Mouse (Mus musculus): Measurements from ENCODE around the gene Spag8.
A peak's percentile ranks its signal among the peaks of the same experiment; 100 is the strongest.

Gene Spag8

GRCm38 (mm10) chr4:43652726-43653125 lies 668 bp downstream of the Spag8 start:
- DNase-seq (ENCODE audit: low spot score in 2 of 2), result no peak

- no peak for DNase-seq (ENCODE audit: low spot score in 2 of 2)
Observed at GRCm38 (mm10) chr4:43649783-43650182, 3.6 kb downstream of the Spag8 start.

GRCm38 (mm10) chr4:43640491-43640890 lies 12.9 kb downstream of the Spag8 start:
- no peak for DNase-seq (ENCODE audit: low spot score in 2 of 2)

GRCm38 (mm10) chr4:43640076-43640475 lies 13.3 kb downstream of the Spag8 start:
- no peak for DNase-seq (ENCODE audit: low spot score in 2 of 2)

DNA sequence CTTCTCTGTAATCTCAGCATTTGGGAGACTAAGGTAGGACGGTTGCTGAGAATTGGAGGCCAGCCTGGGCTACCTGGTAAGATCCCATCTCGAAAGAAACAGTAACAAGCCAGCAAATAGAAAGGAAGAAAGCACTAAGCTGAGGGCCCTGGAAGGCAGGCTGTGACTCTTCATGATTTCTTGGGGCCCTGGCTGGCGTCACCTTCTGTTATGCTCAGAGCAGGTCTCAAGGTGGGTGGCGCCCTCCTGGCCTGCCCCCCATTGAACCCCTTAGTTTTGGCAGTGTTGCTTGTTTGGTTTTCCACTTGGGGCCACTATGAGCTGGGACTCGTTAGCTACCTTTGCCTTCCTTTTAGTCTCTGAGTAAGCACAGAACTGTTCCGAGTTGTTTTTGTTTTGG lies 16.6 kb downstream of the Spag8 start:
- no peak for DNase-seq (ENCODE audit: low spot score in 2 of 2)

GRCm38 (mm10) chr4:43634621-43635374 lies 18.6 kb downstream of the Spag8 start:
- DNase-seq (ENCODE audit: low spot score in 2 of 2), result no peak

DNA sequence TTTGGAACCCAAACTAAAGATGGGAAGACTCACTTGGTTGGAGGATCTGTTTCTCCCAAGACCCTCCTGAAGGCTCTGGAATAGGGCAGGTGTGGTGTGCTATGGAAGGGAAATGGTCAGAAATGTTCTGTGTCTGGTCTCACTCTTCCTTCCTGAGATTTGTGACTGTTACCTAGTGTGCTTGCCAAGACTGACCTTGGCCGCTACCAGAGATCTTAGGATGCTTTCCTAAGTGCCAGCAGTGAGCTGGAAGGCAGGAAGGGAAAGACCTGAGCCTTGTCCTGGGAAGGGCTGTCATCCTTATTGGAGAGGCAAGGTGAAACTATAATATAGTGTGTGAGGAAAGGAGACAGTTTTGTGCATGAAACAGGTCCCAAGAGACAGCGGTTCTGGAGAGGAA lies 19.7 kb downstream of the Spag8 start:
- DNase-seq (ENCODE audit: low spot score in 2 of 2), result no peak

DNA sequence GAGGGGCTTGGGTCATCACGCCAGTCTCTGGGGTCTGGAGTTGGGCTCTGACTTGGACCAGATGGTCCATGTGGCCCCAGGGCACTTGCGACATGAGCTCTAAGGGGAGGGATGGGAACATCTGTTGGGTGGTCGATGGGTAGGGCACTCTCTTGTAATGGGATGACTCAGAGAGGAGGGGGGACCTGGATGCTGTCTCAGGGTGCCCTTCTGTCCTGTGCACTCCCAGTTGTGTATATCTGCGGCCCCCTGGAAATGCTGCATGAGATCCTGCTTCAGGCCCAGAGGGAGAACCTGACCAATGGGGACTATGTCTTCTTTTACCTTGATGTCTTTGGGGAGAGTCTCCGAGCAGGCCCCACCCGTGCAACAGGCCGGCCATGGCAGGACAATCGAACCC lies 20.1 kb downstream of the Spag8 start:
- DNase-seq (ENCODE audit: low spot score in 2 of 2), result no peak

- no peak for DNase-seq (ENCODE audit: low spot score in 2 of 2)
Observed at GRCm38 (mm10) chr4:43631956-43632920, 21.2 kb downstream of the Spag8 start.

- DNase-seq (ENCODE audit: low spot score in 2 of 2), result peak in 1 of 2 experiments; percentile 41
Observed at GRCm38 (mm10) chr4:43631046-43631955, 22.1 kb downstream of the Spag8 start, which contains the start of gene Npr2. TSS of gene Npr2 (plus strand) at chr4:43631935.

DNA sequence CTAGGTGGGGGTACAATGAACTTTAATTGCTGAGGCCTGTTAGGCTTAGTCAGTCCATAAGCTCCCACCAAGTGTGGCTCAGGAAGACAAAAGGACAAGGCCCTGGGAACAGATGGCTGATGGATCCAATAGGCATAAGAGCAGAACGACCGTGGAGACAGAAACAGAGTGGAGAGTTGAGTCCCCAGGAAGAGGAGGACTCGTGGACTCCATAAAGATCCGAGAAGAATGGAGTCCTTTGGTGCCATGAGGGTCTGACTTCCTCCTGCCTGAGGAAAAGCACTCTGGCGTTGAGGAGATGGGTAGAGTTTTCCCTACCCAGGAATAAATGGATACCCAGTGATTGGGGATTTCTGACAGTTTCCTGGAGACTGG lies 22.7 kb downstream of the Spag8 start:
- no peak for DNase-seq (ENCODE audit: low spot score in 2 of 2)

DNA sequence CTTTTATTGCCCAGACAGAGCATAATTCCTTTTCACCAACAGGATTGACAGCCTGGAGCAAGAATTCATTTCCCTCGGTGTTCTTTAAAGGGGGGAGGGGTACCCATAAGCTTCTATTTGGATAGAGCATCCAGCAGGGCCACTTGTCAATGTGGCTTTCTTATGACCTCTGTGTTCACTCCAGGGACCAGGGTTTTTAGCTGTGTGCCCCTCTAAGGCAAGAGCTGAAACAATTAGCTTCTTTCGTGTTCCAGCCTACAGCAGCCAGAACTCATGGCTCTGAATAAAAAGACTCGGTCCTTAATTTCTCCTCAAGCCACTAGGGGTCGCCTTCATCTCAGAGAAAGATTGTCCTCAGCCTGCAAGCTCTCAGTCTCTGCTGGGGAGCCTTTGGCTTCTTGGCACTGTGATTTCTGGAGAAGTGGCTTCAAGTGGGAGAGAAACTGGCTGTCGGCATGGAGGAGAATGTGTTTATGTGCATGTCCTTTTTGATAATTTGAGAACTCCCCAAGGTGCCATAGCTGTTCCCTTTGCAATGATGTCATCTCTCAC lies 23.3 kb downstream of the Spag8 start:
- peak; percentile 90 to 94 for DNase-seq (ENCODE audit: low spot score in 2 of 2)

- DNase-seq (ENCODE audit: low spot score in 2 of 2), result no peak
Observed at GRCm38 (mm10) chr4:43629106-43629817, 24.1 kb downstream of the Spag8 start.

GRCm38 (mm10) chr4:43620146-43620778 lies 33.1 kb downstream of the Spag8 start:
- DNase-seq (ENCODE audit: low spot score in 2 of 2), result no peak

DNA sequence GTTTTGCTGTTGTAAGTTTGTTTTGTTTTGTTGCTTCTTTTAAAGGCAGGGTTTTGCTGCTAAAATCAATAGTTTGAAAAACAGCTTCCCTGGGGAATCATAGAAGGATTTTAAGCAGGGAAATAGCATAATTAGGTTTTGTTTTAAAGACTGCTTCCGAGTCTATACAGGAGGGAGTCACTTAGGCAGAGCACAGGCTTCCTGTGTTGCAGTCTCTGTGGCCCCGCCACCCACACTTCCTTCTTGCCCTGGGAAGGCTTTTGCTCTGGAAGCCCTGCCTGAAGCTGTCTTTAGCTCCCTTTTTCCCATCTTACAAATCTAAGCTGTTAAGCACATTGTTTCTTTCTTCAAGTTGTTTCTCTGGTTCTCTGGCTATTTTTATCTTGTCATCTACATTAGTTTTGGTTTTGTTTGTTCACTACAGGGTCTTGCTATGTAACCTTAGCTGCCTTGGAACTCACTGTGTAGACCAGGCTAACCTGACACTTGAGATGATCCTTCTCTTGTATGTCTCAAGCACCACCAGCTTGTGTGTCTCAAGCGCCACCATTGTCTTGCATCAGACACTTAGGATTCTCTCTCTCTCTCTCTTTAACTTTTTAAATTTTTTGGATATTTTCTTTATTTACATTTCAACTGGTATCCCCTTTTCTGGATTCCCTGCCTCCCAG lies 40.2 kb downstream of the Spag8 start:
- no peak for DNase-seq (ENCODE audit: low spot score in 2 of 2)

GRCm38 (mm10) chr4:43612534-43612933 lies 40.9 kb downstream of the Spag8 start:
- DNase-seq (ENCODE audit: low spot score in 2 of 2), result no peak

DNA sequence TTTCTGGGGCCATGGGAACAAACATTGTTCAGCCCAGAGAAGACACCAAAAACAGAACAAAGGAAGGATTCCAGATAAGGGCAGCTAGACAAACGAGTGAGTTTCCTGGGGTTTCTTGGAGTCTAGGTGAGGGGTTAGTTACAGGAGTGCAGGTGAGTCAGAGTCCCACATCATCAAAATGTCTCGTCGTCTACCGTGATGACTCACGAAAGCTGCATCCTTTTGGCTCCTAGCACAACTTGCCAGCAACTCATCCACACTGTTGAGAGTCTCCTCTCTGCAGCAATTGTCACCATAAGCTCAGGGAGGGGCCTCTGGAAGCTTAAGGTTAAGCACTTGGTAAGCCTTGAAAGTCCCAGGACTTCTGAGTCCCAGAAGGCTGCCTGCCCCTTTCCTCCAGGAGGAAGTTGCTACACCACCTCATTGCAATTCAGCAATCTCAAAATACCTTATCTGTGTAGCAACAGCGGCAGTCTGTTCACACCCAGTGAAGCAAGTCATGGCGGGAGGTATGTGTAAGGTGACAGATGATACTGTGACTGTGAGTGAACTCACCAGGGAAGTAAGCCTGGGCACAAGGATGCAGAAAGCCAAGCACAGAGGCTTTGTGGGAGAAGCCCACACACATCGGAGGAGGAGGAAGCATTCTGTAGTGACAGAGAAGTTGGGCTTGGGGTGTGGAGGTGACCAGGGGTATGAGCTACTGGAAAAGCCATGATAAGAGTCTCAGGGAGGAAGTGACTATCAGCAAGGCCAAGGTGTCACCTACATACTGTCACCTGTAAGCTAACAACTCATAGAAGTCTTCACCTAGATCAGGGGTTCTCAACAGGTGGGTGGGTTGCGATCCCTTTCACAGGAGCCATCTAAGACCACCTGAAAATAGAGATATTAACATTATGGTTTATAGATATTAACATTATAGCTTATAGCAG lies 48.4 kb downstream of the Spag8 start:
- DNase-seq (ENCODE audit: low spot score in 2 of 2), result no peak

- no peak for DNase-seq (ENCODE audit: low spot score in 2 of 2)
Observed at GRCm38 (mm10) chr4:43604099-43604498, 49.3 kb downstream of the Spag8 start.

All from right cerebral cortex, adult 2 months (tissue).